Mouse (Mus musculus) C2C12 (cell line): ENCODE data around the gene Wap.

Source experiments
- CEBPB ChIP-seq: IDR thresholded peaks from one replicate; pipeline ENCODE4 v1.6.1; 2011; ENCODE audit warnings: low read depth, mild to moderate bottlenecking, control low read depth, moderate library complexity
- CTCF ChIP-seq: IDR thresholded peaks from one replicate; pipeline ENCODE4 v1.5.1; 2011; ENCODE audit not compliant: control insufficient read depth, insufficient read depth, insufficient read length
- FOSL1 ChIP-seq: IDR thresholded peaks from one replicate; pipeline ENCODE4 v1.8.0; 2011; ENCODE audit warnings: mild to moderate bottlenecking, low read length; ENCODE audit not compliant: poor library complexity, insufficient read depth, severe bottlenecking
- MAX ChIP-seq: IDR thresholded peaks from one replicate; pipeline ENCODE4 v1.6.1; 2011; ENCODE audit warnings: mild to moderate bottlenecking, control low read depth
- MYOG ChIP-seq: IDR thresholded peaks from one replicate; pipeline ENCODE4 v1.6.1; 2011; ENCODE audit not compliant: control insufficient read depth, insufficient read length; ENCODE audit errors: extremely low read depth
- USF1 ChIP-seq: IDR thresholded peaks from one replicate; pipeline ENCODE4 v1.6.1; 2011; ENCODE audit warnings: low read depth, mild to moderate bottlenecking, control low read depth, moderate library complexity

- TF ChIP-seq CTCF: no peak
- no peak for TF ChIP-seq USF1
- no peak for TF ChIP-seq MAX
- no peak for TF ChIP-seq MYOG
- TF ChIP-seq CEBPB: no peak
- TF ChIP-seq FOSL1: no peak
Measured at GRCm38 (mm10) chr11:6661206-6661605, 22.8 kb upstream of the Wap start.
